Mouse (Mus musculus) lung, embryonic 15.5 days (tissue): ENCODE results near the gene D7Ertd443e. TPM values are rescaled to one million over a fixed set of nuclear protein-coding genes. Genes with fewer than 3 reads are reported as not detected.

Experiments
- ATAC-seq: fragments of 200-750 bp; cut with Nextera tagmentation; 2 replicates; pipeline ENCODE4 v1.8.0; 2017; ENCODE audit warnings: moderate number of reproducible peaks, borderline replicate concordance; ENCODE audit not compliant: low FRiP score, low TSS enrichment; ENCODE audit errors: extremely low read depth
- H3K27ac ChIP-seq: fragments of 300-500 bp; sonication (generic); 2 replicates; pipeline ENCODE4 v1.5.1; 2015; ENCODE audit warnings: moderate library complexity, mild to moderate bottlenecking, inconsistent platforms
- H3K27me3 ChIP-seq: fragments of 300-500 bp; sonication (generic); 2 replicates; pipeline ENCODE4 v1.6.1; 2015; ENCODE audit warnings: inconsistent platforms
- H3K36me3 ChIP-seq: fragments of 300-500 bp; sonication (generic); 2 replicates; pipeline ENCODE4 v1.6.1; 2015; ENCODE audit warnings: inconsistent platforms
- H3K4me1 ChIP-seq: fragments of 300-500 bp; sonication (generic); 2 replicates; pipeline ENCODE4 v1.6.1; 2015; ENCODE audit warnings: inconsistent platforms
- H3K4me2 ChIP-seq: fragments of 300-500 bp; sonication (generic); 2 replicates; pipeline ENCODE4 v1.6.1; 2015; ENCODE audit warnings: inconsistent platforms, mild to moderate bottlenecking, moderate library complexity
- H3K4me3 ChIP-seq: fragments of 300-500 bp; sonication (generic); 2 replicates; pipeline ENCODE4 v1.5.1; 2015; ENCODE audit warnings: mild to moderate bottlenecking, inconsistent platforms
- H3K9ac ChIP-seq: fragments of 300-500 bp; sonication (generic); 2 replicates; pipeline ENCODE4 v1.6.1; 2015; ENCODE audit warnings: inconsistent platforms
- H3K9me3 ChIP-seq: fragments of 300-500 bp; sonication (generic); 2 replicates; pipeline ENCODE4 v1.6.1; 2016; ENCODE audit warnings: inconsistent platforms
- WGBS: fragments of 180-500 bp; shearing (Covaris S2); methylation state at CpG from one replicate; pipeline ENCODE4 v1.1.7; 2015; 5-methylcytosine and 5-hydroxymethylcytosine counted together
- polyA plus RNA-seq: library from polyadenylated mRNA; unstranded; fragments of >200 nt; fragmentation: Nextera tagmentation; extraction: Ambion mirVana; gene quantifications from 2 replicates; pipeline ENCODE4 v1.2.1, GENCODE M21; 2015

The D7Ertd443e gene
- 0.26 and 0.31 TPM in 2 replicates for polyA plus RNA-seq

DNA sequence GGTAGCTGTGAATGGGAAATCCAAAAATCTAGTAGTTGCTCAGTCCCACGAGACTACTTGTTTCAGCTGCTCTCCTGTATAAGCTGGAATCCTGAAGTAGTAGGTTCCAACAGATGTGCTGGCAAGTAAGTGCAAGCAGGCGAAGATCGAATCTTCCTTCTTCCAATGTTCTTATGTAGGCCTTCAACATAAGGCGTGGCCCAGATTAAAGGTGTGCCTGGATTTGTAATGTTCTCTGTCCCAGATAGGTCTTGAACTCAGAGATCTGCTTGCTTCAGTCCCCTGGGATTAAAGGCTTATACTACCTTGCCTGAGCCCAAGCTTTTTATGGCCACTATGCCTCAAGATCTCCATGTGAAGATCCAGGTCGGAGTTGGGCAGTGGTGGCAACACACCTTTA, at the start of gene D7Ertd443e:
TSS of gene D7Ertd443e (minus strand) at position 101 of the 400 bp plus-strand sequence.
- H3K9me3 ChIP-seq, result no peaks in the 10 kb centered on the region
- H3K36me3 ChIP-seq, result no peaks in the 10 kb centered on the region
- peaks cover 10% of the 10 kb centered on the region for H3K4me1 ChIP-seq
- ATAC-seq, result no peak
- no peak within 1 kb of the TSS for H3K9ac ChIP-seq
- H3K27ac ChIP-seq, result no peak within 1 kb of the TSS
- WGBS, result 93% methylated on average over 5 of the region's 5 CpGs
- H3K4me2 ChIP-seq, result no peak within 1 kb of the TSS
- no peak within 1 kb of the TSS for H3K4me3 ChIP-seq
- no peaks in the 10 kb centered on the region for H3K27me3 ChIP-seq

DNA sequence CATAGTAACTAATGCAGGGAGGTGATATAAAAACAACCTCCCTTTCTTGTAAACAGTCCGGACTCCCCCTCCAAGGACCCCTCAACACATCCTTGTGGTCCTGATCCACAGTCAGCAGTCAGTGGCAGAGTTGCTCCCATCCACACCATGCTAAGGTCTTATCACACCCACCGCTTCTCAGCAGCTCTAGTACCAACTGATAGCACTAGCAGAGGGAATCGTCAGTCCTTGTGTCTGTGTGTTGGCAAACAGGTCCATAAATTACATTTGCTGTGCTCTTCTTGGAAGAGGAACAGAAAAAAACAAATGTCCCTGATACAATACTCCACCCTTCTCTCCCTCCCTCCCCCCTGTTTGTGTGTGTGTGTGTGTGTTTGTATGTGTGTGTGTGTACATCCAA, 46.2 kb upstream of the D7Ertd443e start:
- Histone ChIP-seq H3K4me1 (no peaks in the 10 kb centered on the region), H3K27me3 (no peaks in the 10 kb centered on the region; the same call in 1 of the 2 replicates), H3K36me3 (no peaks in the 10 kb centered on the region), H3K9ac (no peak overlapping the region), H3K4me3 (no peak overlapping the region), H3K9me3 (no peaks in the 10 kb centered on the region), H3K4me2 (no peak overlapping the region), H3K27ac (no peak overlapping the region)
- ATAC-seq, result no peak
- 74% methylated on average over 3 of the region's 3 CpGs for WGBS

DNA sequence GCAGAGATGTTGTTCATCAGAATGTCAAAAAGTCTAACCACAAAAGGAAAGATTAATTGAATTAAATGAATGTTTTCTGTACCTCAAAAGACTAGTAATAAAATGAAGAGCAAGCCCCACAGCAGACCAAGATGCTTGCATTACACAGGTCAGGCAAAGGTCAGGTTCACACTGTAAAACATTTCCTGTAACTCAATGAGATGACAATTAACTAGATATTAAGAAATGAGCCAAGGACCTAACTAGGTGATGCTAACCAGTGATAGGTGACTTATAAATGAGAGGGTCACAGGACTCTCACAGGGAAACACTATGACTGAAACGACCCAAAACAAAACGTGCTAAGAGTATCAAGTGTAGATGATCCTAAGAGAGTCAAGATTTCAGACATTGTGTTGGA, 43.2 kb upstream of the D7Ertd443e start:
- H3K4me1 ChIP-seq, result no peaks in the 10 kb centered on the region
- H3K27ac ChIP-seq, result no peak overlapping the region
- no peaks in the 10 kb centered on the region for H3K9me3 ChIP-seq
- H3K4me3 ChIP-seq, result no peak overlapping the region
- H3K36me3 ChIP-seq, result no peaks in the 10 kb centered on the region
- whole genome bisulfite sequencing, result 86% methylated on average over 2 of the region's 2 CpGs
- no peaks in the 10 kb centered on the region; the same call in 1 of the 2 replicates for H3K27me3 ChIP-seq
- ATAC-seq, result no peak
- no peak overlapping the region for H3K9ac ChIP-seq
- no peak overlapping the region for H3K4me2 ChIP-seq

GRCm38 (mm10) chr7:134415014-134415413, 29.6 kb upstream of the D7Ertd443e start:
- H3K27ac ChIP-seq, result no peak overlapping the region
- no peak overlapping the region for H3K4me3 ChIP-seq
- 87% methylated on average over 9 of the region's 9 CpGs for WGBS
- no peaks in the 10 kb centered on the region for H3K36me3 ChIP-seq
- no peak for ATAC-seq
- H3K9me3 ChIP-seq, result no peaks in the 10 kb centered on the region
- H3K27me3 ChIP-seq, result no peaks in the 10 kb centered on the region
- H3K4me2 ChIP-seq, result no peak overlapping the region
- peaks cover 4% of the 10 kb centered on the region; the same call in 1 of the 2 replicates for H3K4me1 ChIP-seq
- H3K9ac ChIP-seq, result no peak overlapping the region

DNA sequence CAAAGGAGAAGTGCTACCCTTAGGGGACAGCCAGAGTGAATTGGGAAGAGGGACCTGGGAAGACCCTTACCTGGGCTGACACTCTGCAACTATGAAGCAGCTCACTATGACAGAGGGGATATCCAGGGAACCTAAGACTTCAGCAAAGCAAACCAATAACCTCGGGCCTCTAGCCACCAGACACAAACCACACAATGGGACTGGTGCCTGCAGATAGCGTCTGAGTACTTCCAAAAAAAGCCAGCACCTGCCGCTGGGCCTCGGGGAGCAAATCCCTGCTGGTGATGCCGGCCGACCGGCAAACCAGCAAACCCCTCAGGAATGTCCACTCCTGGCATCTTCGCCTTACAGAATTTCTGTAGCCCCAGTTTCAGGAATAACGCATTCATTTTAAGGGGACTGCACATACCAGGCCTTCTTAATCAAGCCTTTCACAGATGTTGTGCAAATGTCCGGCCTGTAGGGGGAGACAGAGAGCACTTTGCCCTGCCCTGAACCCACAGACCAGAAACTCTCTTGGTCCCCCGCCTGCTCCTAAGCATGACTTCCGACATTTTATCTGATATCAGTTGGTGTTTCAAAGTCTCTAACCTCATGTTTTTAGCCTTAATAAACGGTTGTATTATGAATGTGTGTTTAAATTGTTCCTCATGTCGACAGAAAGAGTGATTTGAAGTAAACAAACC, 28.7 kb upstream of the D7Ertd443e start:
- no peak for ATAC-seq
- 31% methylated on average over 14 of the region's 14 CpGs for WGBS
- H3K36me3 ChIP-seq, result no peaks in the 10 kb centered on the region
- no peaks in the 10 kb centered on the region for H3K9me3 ChIP-seq
- H3K4me2 ChIP-seq, result no peak overlapping the region
- H3K4me3 ChIP-seq, result no peak overlapping the region
- peaks cover 4% of the 10 kb centered on the region; the same call in 1 of the 2 replicates for H3K4me1 ChIP-seq
- H3K27ac ChIP-seq, result no peak overlapping the region
- no peaks in the 10 kb centered on the region for H3K27me3 ChIP-seq
- H3K9ac ChIP-seq, result no peak overlapping the region

GRCm38 (mm10) chr7:134408641-134409040, 23.2 kb upstream of the D7Ertd443e start:
- 79% methylated on average over 13 of the region's 13 CpGs for WGBS
- H3K9me3 ChIP-seq, result no peaks in the 10 kb centered on the region
- no peak overlapping the region for H3K27ac ChIP-seq
- H3K36me3 ChIP-seq, result no peaks in the 10 kb centered on the region
- no peak overlapping the region for H3K9ac ChIP-seq
- H3K27me3 ChIP-seq, result no peaks in the 10 kb centered on the region
- H3K4me2 ChIP-seq, result no peak overlapping the region
- no peak overlapping the region for H3K4me3 ChIP-seq
- no peak for ATAC-seq
- H3K4me1 ChIP-seq, result peaks cover 3% of the 10 kb centered on the region; the same call in 1 of the 2 replicates

DNA sequence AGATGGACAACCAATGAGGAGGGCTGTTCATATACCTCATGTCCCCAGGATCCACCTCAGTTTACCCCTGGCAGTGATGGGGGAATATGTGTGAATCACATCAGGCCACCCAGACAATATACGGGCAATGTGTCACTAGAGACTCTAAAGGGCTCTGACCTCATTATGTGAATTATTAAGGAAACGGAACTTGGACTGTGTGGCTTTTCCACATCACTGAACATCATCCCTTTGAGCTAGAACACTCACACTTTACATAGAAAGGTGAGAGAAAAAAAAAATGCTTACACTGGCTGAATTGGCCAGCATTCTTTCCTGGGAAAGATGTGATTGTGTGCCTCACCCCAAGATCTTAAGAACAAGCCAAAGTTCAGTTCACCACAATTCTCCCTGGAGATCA, 15.3 kb upstream of the D7Ertd443e start:
- WGBS, result 74% methylated on average over 2 of the region's 2 CpGs
- Histone ChIP-seq H3K9ac (no peak overlapping the region), H3K4me2 (no peak overlapping the region), H3K27me3 (no peaks in the 10 kb centered on the region), H3K9me3 (no peaks in the 10 kb centered on the region), H3K36me3 (no peaks in the 10 kb centered on the region), H3K4me1 (no peaks in the 10 kb centered on the region), H3K4me3 (no peak overlapping the region), H3K27ac (no peak overlapping the region)
- ATAC-seq, result no peak

DNA sequence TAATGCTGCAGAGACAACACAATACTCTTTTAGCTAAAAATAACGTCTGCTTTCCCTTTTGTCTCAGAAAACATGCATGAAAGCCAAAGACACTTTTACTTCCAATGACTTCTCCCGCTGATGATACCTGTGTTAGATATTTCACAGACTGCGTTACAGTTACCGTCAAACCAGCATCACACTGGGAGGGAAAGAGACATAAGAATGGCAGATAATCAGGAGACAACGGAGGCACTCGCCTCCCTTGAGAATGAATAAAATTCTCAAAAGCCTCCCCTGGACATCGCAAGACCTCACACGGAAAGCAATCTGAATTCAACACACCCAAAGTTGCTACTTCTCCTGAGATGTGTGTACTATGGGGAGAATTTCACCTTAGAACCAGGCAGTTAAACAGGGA, 11.3 kb upstream of the D7Ertd443e start:
- H3K9ac ChIP-seq, result no peak overlapping the region
- no peak overlapping the region for H3K4me3 ChIP-seq
- H3K27ac ChIP-seq, result no peak overlapping the region
- H3K9me3 ChIP-seq, result no peaks in the 10 kb centered on the region
- no peaks in the 10 kb centered on the region for H3K4me1 ChIP-seq
- no peak overlapping the region for H3K4me2 ChIP-seq
- no peaks in the 10 kb centered on the region for H3K27me3 ChIP-seq
- H3K36me3 ChIP-seq, result no peaks in the 10 kb centered on the region
- WGBS, result 77% methylated on average over 8 of the region's 8 CpGs
- ATAC-seq, result no peak

GRCm38 (mm10) chr7:134382791-134383190, 2.7 kb downstream of the D7Ertd443e start:
- ATAC-seq, result no peak
- H3K4me2 ChIP-seq, result no peak overlapping the region
- H3K27me3 ChIP-seq, result no peaks in the 10 kb centered on the region
- H3K4me1 ChIP-seq, result peaks cover 10% of the 10 kb centered on the region
- no peaks in the 10 kb centered on the region for H3K9me3 ChIP-seq
- H3K27ac ChIP-seq, result no peak overlapping the region
- WGBS, result 72% methylated on average over 3 of the region's 3 CpGs
- H3K36me3 ChIP-seq, result no peaks in the 10 kb centered on the region
- H3K4me3 ChIP-seq, result no peak overlapping the region
- H3K9ac ChIP-seq, result no peak overlapping the region

- Histone ChIP-seq H3K9ac (no peak overlapping the region), H3K36me3 (no peaks in the 10 kb centered on the region), H3K4me1 (peaks cover 10% of the 10 kb centered on the region), H3K4me2 (no peak overlapping the region), H3K27ac (peak overlapping the region; percentile 64), H3K4me3 (no peak overlapping the region), H3K9me3 (no peaks in the 10 kb centered on the region), H3K27me3 (no peaks in the 10 kb centered on the region)
- 14% methylated on average over 4 of the region's 4 CpGs for WGBS
- ATAC-seq, result peak; percentile 88
These were observed 4.0 kb downstream of the D7Ertd443e start for GRCm38 (mm10) chr7:134381407-134381861.

- 67% methylated on average over 4 of the region's 4 CpGs for WGBS
- H3K9me3 ChIP-seq, result no peaks in the 10 kb centered on the region
- no peak overlapping the region for H3K9ac ChIP-seq
- H3K4me1 ChIP-seq, result peaks cover 10% of the 10 kb centered on the region
- no peaks in the 10 kb centered on the region for H3K36me3 ChIP-seq
- no peak overlapping the region for H3K4me2 ChIP-seq
- H3K27me3 ChIP-seq, result no peaks in the 10 kb centered on the region
- H3K4me3 ChIP-seq, result no peak overlapping the region
- no peak overlapping the region for H3K27ac ChIP-seq
- ATAC-seq, result no peak
These were observed 7.2 kb downstream of the D7Ertd443e start for GRCm38 (mm10) chr7:134378273-134378672.

GRCm38 (mm10) chr7:134376786-134377185, 8.7 kb downstream of the D7Ertd443e start:
- no peak overlapping the region for H3K4me3 ChIP-seq
- no peak for ATAC-seq
- H3K4me1 ChIP-seq, result peaks cover 8% of the 10 kb centered on the region
- H3K9me3 ChIP-seq, result no peaks in the 10 kb centered on the region
- peak overlapping the region; percentile 58 for H3K27ac ChIP-seq
- WGBS, result 53% methylated on average over 7 of the region's 7 CpGs
- H3K27me3 ChIP-seq, result no peaks in the 10 kb centered on the region
- H3K4me2 ChIP-seq, result no peak overlapping the region
- H3K9ac ChIP-seq, result no peak overlapping the region
- H3K36me3 ChIP-seq, result no peaks in the 10 kb centered on the region
